Mouse (Mus musculus): ENCODE measurements at regions not wholly inside any gene's neighbourhood (a gene's known extent, or its start where the extent isn't known, plus 50 kb on each side); places are given as distances from the start of the nearest gene placed in this dataset.

GRCm38 (mm10) chr1:185638631-185639030, 184.0 kb downstream of the Slc30a10 start:
- TF ChIP-seq CTCF (conservative IDR thresholded peaks at IDR 0.05; ENCODE audit: insufficient read depth, insufficient read length, low read depth, low read length) (no peak), POLR2A (IDR thresholded peaks at IDR 0.05; ENCODE audit: low read depth, low read length) (no peak)

Measured in kidney, adult 2 months (tissue).